Mouse (Mus musculus) olfactory bulb, adult 2 months (tissue): ENCODE results near the gene Gm44511. TPM values are rescaled to one million over a fixed set of nuclear protein-coding genes. Genes with fewer than 3 reads are reported as not detected.
"Not testable (repeated sequence)": the region's sequence is repeated elsewhere in the genome, so short reads cannot be mapped to it uniquely, and the experiment has no call there.

ENCODE experiments used
- H3K27ac ChIP-seq: fragments of 200-500 bp; 2 replicates; pipeline ENCODE4 v1.5.1; 2012; ENCODE audit warnings: low read depth, low read length; ENCODE audit not compliant: insufficient read depth
- H3K4me1 ChIP-seq: fragments of 200-500 bp; 2 replicates; pipeline ENCODE4 v1.6.1; 2012; ENCODE audit warnings: low read length; ENCODE audit not compliant: control insufficient read depth, insufficient read depth
- H3K4me3 ChIP-seq: fragments of 200-500 bp; 2 replicates; pipeline ENCODE4 v1.5.1; 2012; ENCODE audit warnings: mild to moderate bottlenecking, low read depth, low read length, moderate library complexity; ENCODE audit not compliant: insufficient read depth
- CTCF ChIP-seq: fragments of 200-500 bp; IDR thresholded peaks from 2 replicates; pipeline ENCODE4 v1.5.1; 2012; ENCODE audit warnings: low read depth, mild to moderate bottlenecking, low read length, moderate library complexity; ENCODE audit not compliant: insufficient read depth
- POLR2A ChIP-seq: fragments of 200-500 bp; IDR thresholded peaks from 2 replicates; pipeline ENCODE4 v1.6.1; 2012; ENCODE audit warnings: mild to moderate bottlenecking, low read depth, low read length, moderate library complexity; ENCODE audit not compliant: insufficient read depth
- WGBS: fragments of 180-500 bp; shearing (Covaris S2); methylation state at CpG from one replicate; pipeline ENCODE4 v1.1.7; 2018; 5-methylcytosine and 5-hydroxymethylcytosine counted together
- polyA plus RNA-seq: library from polyadenylated mRNA; stranded (reverse); fragments of >200 nt; gene quantifications from 2 replicates; pipeline ENCODE4 v1.2.4, GENCODE M21; 2012; ENCODE audit warnings: low replicate concordance; ENCODE audit not compliant: missing spikeins, insufficient read depth, insufficient read length

The Gm44511 gene
- polyA plus RNA-seq, 1 experiment: not detected

- Histone ChIP-seq H3K4me3 (no peak overlapping the region), H3K27ac (no peak overlapping the region)
These were observed 60.9 kb downstream of the Gm44511 start for GRCm38 (mm10) chr6:128765211-128765610.

GRCm38 (mm10) chr6:128764598-128764997 lies 61.5 kb downstream of the Gm44511 start:
- 10% methylated on average over 5 of the region's 5 CpGs for WGBS
- H3K4me1 ChIP-seq: peaks cover 8% of the 10 kb centered on the region; the same call in 1 of the 2 replicates
- TF ChIP-seq POLR2A (no peak), CTCF (no peak)
- H3K4me3 ChIP-seq: no peak overlapping the region
- H3K27ac ChIP-seq: no peak overlapping the region

More at GRCm38 (mm10) chr6:128765211-128765610, 60.9 kb downstream of the Gm44511 start:
- 95% methylated on average over 1 of the region's 1 CpGs for WGBS
- no peak for TF ChIP-seq CTCF
- TF ChIP-seq POLR2A: no peak
- peaks cover 8% of the 10 kb centered on the region; the same call in 1 of the 2 replicates for H3K4me1 ChIP-seq

- TF ChIP-seq POLR2A (0 out of 2 replicates have a peak, but pooled peaks have one; percentile 24), CTCF (peak; percentile 61; the same call in 1 of the 2 replicates)
- H3K27ac ChIP-seq: peak overlapping the region; percentile 86
- peaks cover 8% of the 10 kb centered on the region; the same call in 1 of the 2 replicates for H3K4me1 ChIP-seq
- 1% methylated on average over 30 of the region's 30 CpGs for WGBS
- peak overlapping the region; percentile 62 for H3K4me3 ChIP-seq
These were observed 62.2 kb downstream of the Gm44511 start for GRCm38 (mm10) chr6:128763736-128764523.

- Histone ChIP-seq H3K4me3 (peak overlapping the region; percentile 62), H3K27ac (peak overlapping the region; percentile 86)
- 66% methylated on average over 10 of the region's 10 CpGs for WGBS
- not testable (repeated sequence) for H3K4me1 ChIP-seq
These were observed 63.0 kb downstream of the Gm44511 start for GRCm38 (mm10) chr6:128762892-128763670.

GRCm38 (mm10) chr6:128761144-128761540 lies 65.0 kb downstream of the Gm44511 start:
- H3K27ac ChIP-seq: no peak overlapping the region
- peak overlapping the region; percentile 70 for H3K4me3 ChIP-seq
- WGBS: 34% methylated on average over 5 of the region's 5 CpGs
- TF ChIP-seq CTCF (no peak), POLR2A (no peak)
- H3K4me1 ChIP-seq: peaks cover 8% of the 10 kb centered on the region; the same call in 1 of the 2 replicates

- not testable (repeated sequence) for H3K4me1 ChIP-seq
- Histone ChIP-seq H3K27ac (peak overlapping the region; percentile 98), H3K4me3 (peak overlapping the region; percentile 70)
- WGBS: under 1% methylated on average over 44 of the region's 44 CpGs
- TF ChIP-seq CTCF (peak; percentile 91), POLR2A (peak; percentile 46; the same call in 1 of the 2 replicates)
These were observed 65.5 kb downstream of the Gm44511 start for GRCm38 (mm10) chr6:128760416-128761143.

GRCm38 (mm10) chr6:128760016-128760415 lies 66.1 kb downstream of the Gm44511 start:
- H3K4me1 ChIP-seq: not testable (repeated sequence)
- WGBS: under 1% methylated on average over 22 of the region's 22 CpGs
- H3K4me3 ChIP-seq: peak overlapping the region; percentile 70
- peak overlapping the region; percentile 98 for H3K27ac ChIP-seq

- H3K27ac ChIP-seq: no peak overlapping the region
- WGBS: 79% methylated on average over 5 of the region's 5 CpGs
These were observed 66.7 kb downstream of the Gm44511 start for GRCm38 (mm10) chr6:128759221-128759950.

GRCm38 (mm10) chr6:128755402-128755763 lies 70.7 kb downstream of the Gm44511 start:
- WGBS: 82% methylated on average over 4 of the region's 4 CpGs
- not testable (repeated sequence) for H3K27ac ChIP-seq, H3K4me1 ChIP-seq, H3K4me3 ChIP-seq

More at GRCm38 (mm10) chr6:128759221-128759950, 66.7 kb downstream of the Gm44511 start:
- Histone ChIP-seq H3K4me3 (no peak overlapping the region), H3K4me1 (peaks cover 9% of the 10 kb centered on the region; the same call in 1 of the 2 replicates)
- no peak for TF ChIP-seq CTCF
- no peak for TF ChIP-seq POLR2A

- H3K4me1 ChIP-seq, H3K4me3 ChIP-seq, H3K27ac ChIP-seq: not testable (repeated sequence)
- 84% methylated on average over 12 of the region's 12 CpGs for WGBS
These were observed 71.2 kb downstream of the Gm44511 start for GRCm38 (mm10) chr6:128754748-128755401.

- 17% methylated on average over 10 of the region's 10 CpGs for WGBS
- H3K4me3 ChIP-seq: peak overlapping the region; percentile 9
- H3K4me1 ChIP-seq: not testable (repeated sequence)
- peak overlapping the region; percentile 71 for H3K27ac ChIP-seq
These were observed 71.8 kb downstream of the Gm44511 start for GRCm38 (mm10) chr6:128754265-128754664.
